Mouse (Mus musculus) forebrain, embryonic 11.5 days (tissue): ENCODE results near the gene Osbpl11. TPM values are rescaled to one million over a fixed set of nuclear protein-coding genes. Genes with fewer than 3 reads are reported as not detected.

Experiments
- ATAC-seq: fragments of 200-750 bp; cut with Nextera tagmentation; replicated peaks from 2 replicates; pipeline ENCODE4 v1.8.0; 2017; ENCODE audit warnings: moderate TSS enrichment; ENCODE audit not compliant: low FRiP score
- DNase-seq: peaks from one replicate; pipeline ENCODE4 v3.0.0-alpha.2; 2017; ENCODE audit warnings: low spot score
- H3K27ac ChIP-seq: fragments of 300-500 bp; sonication (generic); 2 replicates; pipeline ENCODE4 v1.5.1; 2014; ENCODE audit warnings: low read depth, low read length
- H3K27me3 ChIP-seq: fragments of 300-500 bp; sonication (generic); 2 replicates; pipeline ENCODE4 v1.6.1; 2014; ENCODE audit warnings: mild to moderate bottlenecking, low read length, mixed read lengths; ENCODE audit not compliant: control insufficient read depth, insufficient read depth
- H3K36me3 ChIP-seq: fragments of 300-500 bp; sonication (generic); 2 replicates; pipeline ENCODE4 v1.6.1; 2014; ENCODE audit warnings: mild to moderate bottlenecking, low read length, moderate library complexity, mixed read lengths; ENCODE audit not compliant: control insufficient read depth, insufficient read depth
- H3K4me1 ChIP-seq: fragments of 300-500 bp; sonication (generic); replicated peaks from 2 replicates; pipeline ENCODE4 v1.6.1; 2014; ENCODE audit warnings: low read length, mixed read lengths; ENCODE audit not compliant: control insufficient read depth, insufficient read depth
- H3K4me2 ChIP-seq: fragments of 300-500 bp; sonication (generic); 2 replicates; pipeline ENCODE4 v1.6.1; 2014; ENCODE audit warnings: low read depth, mild to moderate bottlenecking, low read length, moderate library complexity, mixed read lengths; ENCODE audit not compliant: severe bottlenecking
- H3K4me3 ChIP-seq: fragments of 300-500 bp; sonication (generic); 2 replicates; pipeline ENCODE4 v1.5.1; 2014; ENCODE audit warnings: low read depth, low read length
- H3K9ac ChIP-seq: fragments of 300-500 bp; sonication (generic); 2 replicates; pipeline ENCODE4 v1.6.1; 2014; ENCODE audit warnings: low read length
- H3K9me3 ChIP-seq: fragments of 300-500 bp; sonication (generic); 2 replicates; pipeline ENCODE4 v1.6.1; 2016; ENCODE audit warnings: low read length, mixed read lengths; ENCODE audit not compliant: control insufficient read depth
- WGBS: fragments of 180-500 bp; shearing (Covaris S2); extraction: QIAGEN DNeasy Blood & Tissue Kit; methylation state at CpG from one replicate; pipeline ENCODE4 v1.1.7; 2014; 5-methylcytosine and 5-hydroxymethylcytosine counted together
- polyA plus RNA-seq: library from polyadenylated mRNA; unstranded; fragments of >200 nt; fragmentation: Nextera tagmentation; extraction: Ambion mirVana; gene quantifications from 2 replicates; pipeline ENCODE4 v1.2.1, GENCODE M21; 2014

The Osbpl11 gene
- polyA plus RNA-seq, 1 experiment from 2014 or later: 26.2 TPM

GRCm38 (mm10) chr16:33179911-33180310 lies 5.0 kb upstream of the Osbpl11 start:
- WGBS: 84% methylated on average over 3 of the region's 3 CpGs
- no peaks in the 10 kb centered on the region for H3K27me3 ChIP-seq
- no peaks in the 10 kb centered on the region for H3K4me1 ChIP-seq
- no peak overlapping the region for H3K9ac ChIP-seq
- no peak for ATAC-seq
- no peak overlapping the region for H3K27ac ChIP-seq
- no peak for DNase-seq
- no peaks in the 10 kb centered on the region for H3K9me3 ChIP-seq
- H3K36me3 ChIP-seq: no peaks in the 10 kb centered on the region
- no peak overlapping the region for H3K4me2 ChIP-seq
- H3K4me3 ChIP-seq: no peak overlapping the region

- Histone ChIP-seq H3K27ac (no peak overlapping the region), H3K27me3 (no peaks in the 10 kb centered on the region), H3K36me3 (no peaks in the 10 kb centered on the region), H3K9me3 (no peaks in the 10 kb centered on the region), H3K9ac (no peak overlapping the region), H3K4me2 (no peak overlapping the region), H3K4me3 (no peak overlapping the region), H3K4me1 (no peaks in the 10 kb centered on the region)
- DNase-seq: no peak
- WGBS: 85% methylated on average over 3 of the region's 3 CpGs
- no peak for ATAC-seq
Observed at GRCm38 (mm10) chr16:33180793-33181192, 4.1 kb upstream of the Osbpl11 start.

GRCm38 (mm10) chr16:33185261-33186046 lies 583 bp downstream of the Osbpl11 start:
- H3K36me3 ChIP-seq: no peaks in the 10 kb centered on the region
- peak overlapping the region; percentile 89 for H3K4me3 ChIP-seq
- no peaks in the 10 kb centered on the region for H3K9me3 ChIP-seq
- H3K27me3 ChIP-seq: no peaks in the 10 kb centered on the region
- H3K9ac ChIP-seq: peak overlapping the region; percentile 95
- H3K27ac ChIP-seq: peak overlapping the region; percentile 70; the same call in 1 of the 2 replicates
- peaks cover 5% of the 10 kb centered on the region; the same call in 1 of the 2 replicates for H3K4me1 ChIP-seq
- peak overlapping the region; percentile 98 for H3K4me2 ChIP-seq
- WGBS: under 1% methylated on average over 59 of the region's 59 CpGs
- peak; percentile 80 for DNase-seq
- peak; percentile 76 for ATAC-seq

- 36% methylated on average over 4 of the region's 4 CpGs for WGBS
- H3K4me1 ChIP-seq: peaks cover 5% of the 10 kb centered on the region; the same call in 1 of the 2 replicates
- H3K27ac ChIP-seq: no peak overlapping the region
- no peaks in the 10 kb centered on the region for H3K36me3 ChIP-seq
- ATAC-seq: no peak
- H3K9me3 ChIP-seq: no peaks in the 10 kb centered on the region
- H3K4me2 ChIP-seq: peak overlapping the region; percentile 98
- H3K9ac ChIP-seq: peak overlapping the region; percentile 95
- H3K27me3 ChIP-seq: no peaks in the 10 kb centered on the region
- DNase-seq: no peak
- H3K4me3 ChIP-seq: peak overlapping the region; percentile 89
Observed at GRCm38 (mm10) chr16:33186134-33186533, 1.3 kb downstream of the Osbpl11 start.

- 37% methylated on average over 3 of the region's 3 CpGs for WGBS
- DNase-seq (no peak), ATAC-seq (no peak)
- Histone ChIP-seq H3K4me1 (peaks cover 5% of the 10 kb centered on the region; the same call in 1 of the 2 replicates), H3K9me3 (no peaks in the 10 kb centered on the region), H3K27ac (no peak overlapping the region), H3K36me3 (no peaks in the 10 kb centered on the region), H3K27me3 (no peaks in the 10 kb centered on the region), H3K4me3 (no peak overlapping the region), H3K4me2 (no peak overlapping the region), H3K9ac (no peak overlapping the region)
Observed at GRCm38 (mm10) chr16:33188076-33188475, 3.2 kb downstream of the Osbpl11 start.

- 0 out of 2 replicates have a peak, but pooled peaks cover 2% of the 10 kb centered on the region for H3K4me1 ChIP-seq
- no peak overlapping the region for H3K4me3 ChIP-seq
- DNase-seq (no peak), ATAC-seq (no peak)
- no peaks in the 10 kb centered on the region for H3K9me3 ChIP-seq
- no peak overlapping the region for H3K27ac ChIP-seq
- no peak overlapping the region for H3K4me2 ChIP-seq
- H3K36me3 ChIP-seq: no peaks in the 10 kb centered on the region
- H3K27me3 ChIP-seq: no peaks in the 10 kb centered on the region
- WGBS: 83% methylated on average over 2 of the region's 2 CpGs
- no peak overlapping the region for H3K9ac ChIP-seq
Observed at GRCm38 (mm10) chr16:33191671-33192091, 6.8 kb downstream of the Osbpl11 start.

- DNase-seq (no peak), ATAC-seq (no peak)
- H3K36me3 ChIP-seq: no peaks in the 10 kb centered on the region
- no peaks in the 10 kb centered on the region for H3K27me3 ChIP-seq
- H3K4me3 ChIP-seq: no peak overlapping the region
- no peaks in the 10 kb centered on the region for H3K9me3 ChIP-seq
- H3K4me1 ChIP-seq: no peaks in the 10 kb centered on the region
- no peak overlapping the region for H3K9ac ChIP-seq
- no peak overlapping the region for H3K4me2 ChIP-seq
- no peak overlapping the region for H3K27ac ChIP-seq
- 76% methylated on average over 2 of the region's 2 CpGs for WGBS
Observed at GRCm38 (mm10) chr16:33192280-33192679, 7.4 kb downstream of the Osbpl11 start.

- WGBS: 54% methylated on average over 2 of the region's 2 CpGs
- no peaks in the 10 kb centered on the region for H3K4me1 ChIP-seq
- no peak overlapping the region for H3K4me2 ChIP-seq
- H3K9ac ChIP-seq: no peak overlapping the region
- H3K27me3 ChIP-seq: no peaks in the 10 kb centered on the region
- no peaks in the 10 kb centered on the region for H3K36me3 ChIP-seq
- DNase-seq (peak; percentile 57), ATAC-seq (no peak)
- no peak overlapping the region for H3K4me3 ChIP-seq
- no peak overlapping the region for H3K27ac ChIP-seq
- no peaks in the 10 kb centered on the region for H3K9me3 ChIP-seq
Observed at GRCm38 (mm10) chr16:33193649-33194048, 8.8 kb downstream of the Osbpl11 start.
